Mouse (Mus musculus): ENCODE measurements around the gene Sec14l1.

- TF ChIP-seq GATA1 (IDR thresholded peaks at IDR 0.05; ENCODE audit: borderline replicate concordance, low read length): no peak
- TF ChIP-seq FLI1 (IDR thresholded peaks at IDR 0.05; ENCODE audit: low read length): no peak
Measured at GRCm38 (mm10) chr11:117154088-117154815, 39.3 kb downstream of the Sec14l1 start.
